Mouse (Mus musculus) hindbrain, embryonic 11.5 days (tissue): Measurements from ENCODE around the gene Plekha6. TPM values are rescaled to one million over a fixed set of nuclear protein-coding genes. Genes with fewer than 3 reads are reported as not detected.

ENCODE experiments used
- ATAC-seq: fragments of 200-750 bp; cut with Nextera tagmentation; 2 replicates; pipeline ENCODE4 v1.8.0; 2017; ENCODE audit warnings: mild to moderate bottlenecking, moderate TSS enrichment, moderate library complexity; ENCODE audit not compliant: low FRiP score
- DNase-seq: peaks from one replicate; pipeline ENCODE4 v3.0.0-alpha.2; 2015; ENCODE audit warnings: low spot score
- H3K27ac ChIP-seq: fragments of 300-500 bp; sonication (generic); 2 replicates; pipeline ENCODE4 v1.5.1; 2014; ENCODE audit warnings: mild to moderate bottlenecking, low read depth, low read length
- H3K27me3 ChIP-seq: fragments of 300-500 bp; sonication (generic); 2 replicates; pipeline ENCODE4 v1.6.1; 2014; ENCODE audit warnings: mild to moderate bottlenecking, low read length, moderate library complexity, mixed read lengths; ENCODE audit not compliant: control insufficient read depth, insufficient read depth
- H3K36me3 ChIP-seq: fragments of 300-500 bp; sonication (generic); 2 replicates; pipeline ENCODE4 v1.6.1; 2014; ENCODE audit warnings: mild to moderate bottlenecking, low read length, moderate library complexity, mixed read lengths; ENCODE audit not compliant: control insufficient read depth, insufficient read depth
- H3K4me1 ChIP-seq: fragments of 300-500 bp; sonication (generic); replicated peaks from 2 replicates; pipeline ENCODE4 v1.6.1; 2014; ENCODE audit warnings: low read length, mixed read lengths; ENCODE audit not compliant: control insufficient read depth, insufficient read depth
- H3K4me2 ChIP-seq: fragments of 300-500 bp; sonication (generic); replicated peaks from 2 replicates; pipeline ENCODE4 v1.6.1; 2014; ENCODE audit warnings: mild to moderate bottlenecking, low read depth, low read length
- H3K4me3 ChIP-seq: fragments of 300-500 bp; sonication (generic); 2 replicates; pipeline ENCODE4 v1.5.1; 2014; ENCODE audit warnings: low read depth, low read length
- H3K9ac ChIP-seq: fragments of 300-500 bp; sonication (generic); 2 replicates; pipeline ENCODE4 v1.6.1; 2014; ENCODE audit warnings: low read depth, low read length
- H3K9me3 ChIP-seq: fragments of 300-500 bp; sonication (generic); 2 replicates; pipeline ENCODE4 v1.6.1; 2016; ENCODE audit warnings: low read length; ENCODE audit not compliant: control insufficient read depth
- WGBS: fragments of 180-500 bp; shearing (Covaris S2); extraction: QIAGEN DNeasy Blood & Tissue Kit; methylation state at CpG from one replicate; pipeline ENCODE4 v1.1.7; 2014; 5-methylcytosine and 5-hydroxymethylcytosine counted together
- polyA plus RNA-seq: library from polyadenylated mRNA; unstranded; fragments of >200 nt; fragmentation: Nextera tagmentation; extraction: Ambion mirVana; gene quantifications from 2 replicates; pipeline ENCODE4 v1.2.1, GENCODE M21; 2014

Plekha6 gene
- 14.6 and 22.1 TPM in 2 replicates for polyA plus RNA-seq

GRCm38 (mm10) chr1:133163820-133164431 lies at the start of gene Plekha6:
Gene Plekha6, plus strand, starts transcription at chr1:133164210.
- peak within 1 kb of the TSS; percentile 60 for H3K9ac ChIP-seq
- peaks cover 3% of the 10 kb centered on the region for H3K4me1 ChIP-seq
- peaks cover 33% of the 10 kb centered on the region for H3K27me3 ChIP-seq
- DNase-seq (peak; percentile 70), ATAC-seq (peak; percentile 43; the same call in 1 of the 2 replicates)
- under 1% methylated on average over 61 of the region's 68 CpGs for WGBS
- peak within 1 kb of the TSS; percentile 98 for H3K4me2 ChIP-seq
- H3K9me3 ChIP-seq: no peaks in the 10 kb centered on the region
- no peak within 1 kb of the TSS for H3K27ac ChIP-seq
- peak within 1 kb of the TSS; percentile 43 for H3K4me3 ChIP-seq
- no peaks in the 10 kb centered on the region for H3K36me3 ChIP-seq

DNA sequence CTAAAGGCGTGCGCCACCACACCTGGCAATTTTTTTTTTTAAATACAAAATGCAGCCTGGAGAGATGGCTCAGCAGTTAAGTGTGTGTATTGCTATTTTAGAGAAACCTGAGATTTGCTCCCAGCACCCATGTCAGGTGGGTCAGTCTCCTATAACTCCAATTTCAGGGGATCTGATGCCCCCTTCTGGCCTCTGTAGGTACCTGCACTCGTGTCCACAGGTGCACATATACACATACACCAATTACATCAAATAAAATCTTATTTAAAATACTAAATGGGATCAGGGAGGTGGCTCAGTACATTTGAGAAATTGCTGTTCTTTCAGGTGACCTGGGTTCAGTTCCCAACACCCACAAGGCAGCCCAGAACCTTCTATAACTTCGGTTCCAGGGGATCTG lies 47.9 kb upstream of the Plekha6 start:
- 86% methylated on average over 4 of the region's 4 CpGs for WGBS

DNA sequence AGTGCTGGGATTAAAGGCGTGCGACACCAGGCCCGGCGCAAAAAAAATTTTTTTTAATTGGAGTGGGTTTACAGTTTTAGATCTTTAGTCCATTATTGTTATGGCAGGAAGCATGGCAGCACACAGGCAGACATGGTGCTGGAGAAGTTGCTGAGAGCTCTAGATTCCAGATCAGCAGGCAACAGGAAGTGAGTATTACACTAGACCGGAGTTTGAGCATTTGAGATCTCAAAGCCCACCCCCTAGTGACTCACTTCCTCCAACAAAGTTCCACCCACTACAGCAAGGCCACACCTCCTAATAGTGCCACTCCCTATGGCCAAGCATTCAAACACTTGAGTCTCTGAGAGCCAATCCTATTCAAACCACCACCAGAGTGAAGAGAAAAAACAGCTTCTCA lies 45.9 kb upstream of the Plekha6 start:
- ATAC-seq: no peak
- Histone ChIP-seq H3K9me3 (no peaks in the 10 kb centered on the region), H3K4me3 (no peak overlapping the region), H3K4me2 (no peak overlapping the region), H3K36me3 (no peaks in the 10 kb centered on the region), H3K27me3 (no peaks in the 10 kb centered on the region), H3K9ac (no peak overlapping the region), H3K4me1 (no peaks in the 10 kb centered on the region), H3K27ac (no peak overlapping the region)
- DNase-seq: no peak
- WGBS: 88% methylated on average over 5 of the region's 5 CpGs

More for the DNA sequence above, 47.9 kb upstream of the Plekha6 start:
- H3K4me2 ChIP-seq: no peak overlapping the region
- DNase-seq (no peak), ATAC-seq (no peak)
- no peaks in the 10 kb centered on the region for H3K36me3 ChIP-seq
- no peaks in the 10 kb centered on the region for H3K4me1 ChIP-seq
- H3K9ac ChIP-seq: no peak overlapping the region
- no peaks in the 10 kb centered on the region for H3K27me3 ChIP-seq
- H3K27ac ChIP-seq: no peak overlapping the region
- no peak overlapping the region for H3K4me3 ChIP-seq
- no peaks in the 10 kb centered on the region for H3K9me3 ChIP-seq

DNA sequence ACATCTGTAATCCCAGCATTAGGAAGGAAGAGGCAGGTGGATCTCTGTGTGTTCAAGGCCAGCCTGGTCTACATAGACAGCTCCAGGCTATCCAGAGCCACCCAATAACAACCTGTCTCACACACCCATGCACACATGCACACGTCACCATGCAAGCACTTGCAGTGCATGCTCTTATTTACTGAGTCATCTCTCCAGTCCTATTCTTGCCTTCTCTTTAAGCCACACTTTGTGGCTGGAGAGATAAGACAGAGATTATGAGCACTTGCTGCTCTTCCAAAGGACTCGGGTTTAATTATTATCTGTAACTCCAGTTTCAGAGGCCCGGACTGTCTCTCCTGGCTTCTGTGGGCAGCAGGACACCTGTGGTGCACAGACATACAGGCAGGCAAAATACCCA lies 45.2 kb upstream of the Plekha6 start:
- H3K4me1 ChIP-seq: no peaks in the 10 kb centered on the region

GRCm38 (mm10) chr1:133119931-133120712 lies 43.9 kb upstream of the Plekha6 start:
- no peak for DNase-seq
- Histone ChIP-seq H3K4me2 (no peak overlapping the region), H3K4me3 (no peak overlapping the region), H3K36me3 (no peaks in the 10 kb centered on the region), H3K9ac (no peak overlapping the region), H3K9me3 (no peaks in the 10 kb centered on the region), H3K27ac (no peak overlapping the region), H3K27me3 (no peaks in the 10 kb centered on the region), H3K4me1 (no peaks in the 10 kb centered on the region)
- no peak for ATAC-seq
- WGBS: 73% methylated on average over 7 of the region's 7 CpGs

More for the DNA sequence above, 45.2 kb upstream of the Plekha6 start:
- H3K27me3 ChIP-seq: no peaks in the 10 kb centered on the region
- ATAC-seq (no peak), DNase-seq (no peak)
- H3K36me3 ChIP-seq: no peaks in the 10 kb centered on the region
- H3K9me3 ChIP-seq: no peaks in the 10 kb centered on the region
- H3K9ac ChIP-seq: no peak overlapping the region
- no peak overlapping the region for H3K4me2 ChIP-seq
- no peak overlapping the region for H3K4me3 ChIP-seq
- 85% methylated on average over 3 of the region's 3 CpGs for WGBS
- H3K27ac ChIP-seq: no peak overlapping the region

DNA sequence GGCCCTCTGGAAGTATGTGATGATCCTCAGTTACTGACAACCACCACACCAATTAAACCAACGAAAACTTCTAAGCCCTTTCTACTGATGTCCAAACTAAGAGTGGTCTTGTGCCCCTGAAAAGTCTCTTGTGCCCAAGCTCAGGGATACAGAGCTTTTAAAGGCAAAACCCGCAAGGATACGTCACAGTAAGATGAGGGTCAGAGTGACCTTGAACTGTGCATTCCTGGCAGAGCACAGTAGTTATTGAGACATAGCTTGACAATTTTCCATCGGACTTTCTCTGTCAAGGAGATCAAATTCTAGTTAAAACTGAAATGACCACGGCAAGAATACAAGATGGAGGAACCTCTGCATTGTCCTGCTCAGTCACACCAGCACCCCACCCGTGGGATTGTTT lies 42.8 kb upstream of the Plekha6 start:
- DNase-seq (no peak), ATAC-seq (no peak)
- H3K27ac ChIP-seq: no peak overlapping the region
- no peaks in the 10 kb centered on the region for H3K4me1 ChIP-seq
- H3K9me3 ChIP-seq: no peaks in the 10 kb centered on the region
- no peak overlapping the region for H3K4me3 ChIP-seq
- H3K27me3 ChIP-seq: no peaks in the 10 kb centered on the region
- no peaks in the 10 kb centered on the region for H3K36me3 ChIP-seq
- no peak overlapping the region for H3K4me2 ChIP-seq
- 72% methylated on average over 6 of the region's 6 CpGs for WGBS
- no peak overlapping the region for H3K9ac ChIP-seq

- Histone ChIP-seq H3K9me3 (no peaks in the 10 kb centered on the region), H3K4me2 (no peak overlapping the region), H3K27me3 (no peaks in the 10 kb centered on the region), H3K9ac (no peak overlapping the region), H3K4me3 (no peak overlapping the region), H3K4me1 (no peaks in the 10 kb centered on the region), H3K36me3 (no peaks in the 10 kb centered on the region), H3K27ac (no peak overlapping the region)
- ATAC-seq (no peak), DNase-seq (no peak)
- WGBS: 75% methylated on average over 6 of the region's 6 CpGs
These were observed 39.9 kb upstream of the Plekha6 start for GRCm38 (mm10) chr1:133124137-133124536.

DNA sequence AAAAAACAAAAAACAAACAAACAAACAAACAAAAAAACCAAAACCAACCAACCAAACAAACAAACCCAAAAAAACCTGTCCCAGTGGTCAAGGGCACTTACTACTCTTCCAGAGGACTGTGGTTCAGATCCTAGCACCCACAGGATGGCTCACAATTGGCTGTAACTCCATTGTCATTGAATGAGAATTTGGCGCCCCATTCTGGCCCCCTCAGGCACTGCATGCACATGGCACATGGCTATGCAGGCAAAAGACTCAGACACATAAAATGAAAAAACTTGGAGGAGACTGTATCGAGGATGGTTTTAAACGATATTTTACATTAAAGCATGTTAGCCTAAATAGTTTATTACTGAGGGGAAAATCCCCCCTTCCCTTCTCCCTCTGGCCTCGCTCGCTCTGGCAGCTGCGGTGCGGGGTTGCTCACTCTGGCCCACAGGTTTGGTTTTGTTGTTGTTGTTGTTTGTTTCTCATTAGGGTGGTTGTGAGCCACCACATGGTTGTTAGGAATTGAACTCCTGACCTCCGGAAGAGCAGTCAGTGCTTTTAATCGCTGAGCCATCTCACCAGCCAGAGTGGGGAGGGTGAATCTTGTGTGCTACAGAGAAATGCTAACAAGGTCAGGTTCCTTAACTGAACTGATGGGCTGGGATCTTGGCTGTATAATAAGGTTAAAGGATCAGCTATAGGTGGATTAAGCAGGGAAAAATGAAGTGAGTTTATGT lies 38.2 kb upstream of the Plekha6 start:
- no peak for ATAC-seq
- no peak overlapping the region for H3K4me3 ChIP-seq
- no peak overlapping the region for H3K4me2 ChIP-seq
- H3K27me3 ChIP-seq: no peaks in the 10 kb centered on the region
- no peaks in the 10 kb centered on the region for H3K9me3 ChIP-seq
- no peak overlapping the region for H3K27ac ChIP-seq
- no peaks in the 10 kb centered on the region for H3K36me3 ChIP-seq
- H3K4me1 ChIP-seq: peaks cover 8% of the 10 kb centered on the region
- WGBS: 92% methylated on average over 9 of the region's 9 CpGs
- H3K9ac ChIP-seq: no peak overlapping the region
- DNase-seq: peak; percentile 29
